Comparison of ENCODE assay signal across 8 mouse cellular contexts in genomic region chr10:14211926-14212325, GRCm38 (mm10).
A peak's percentile ranks its signal among the peaks of the same experiment; 100 is the strongest.
DNase-seq lines count a peak whose midpoint lies in the region; ATAC-seq lines count a peak whose summit lies in the region.
"Had no signal": no experiment of that assay in that cellular context is flagged by ENCODE, and none has a peak within 500 bp of the region (broad histone marks: within the 10 kb centered on the region; RNA-seq: fewer than 3 reads in every experiment).

No protein-coding gene starts in this region.

- H3K9me3 ChIP-seq in kidney, embryonic 16.5 days (ENCODE audit: low read length), result no peaks in the 10 kb centered on the region

- H3K4me3 ChIP-seq in kidney, embryonic 16.5 days (ENCODE audit: low read length), result no peak overlapping the region
- H3K4me3 ChIP-seq: myocyte had no signal

- no peak for ATAC-seq in kidney, embryonic 16.5 days (ENCODE audit: low FRiP score, low TSS enrichment)
- no peak for ATAC-seq in activated CD4-positive, CD25-positive, alpha-beta regulatory T cell, adult 4 months

- 45% methylated on average over 6 of the region's 6 CpGs for WGBS in kidney, embryonic 16.5 days

- no peaks in the 10 kb centered on the region for H3K27me3 ChIP-seq in kidney, embryonic 16.5 days (ENCODE audit: insufficient read depth, low read length)

- H3K4me1 ChIP-seq in kidney, embryonic 16.5 days (ENCODE audit: insufficient read depth, low read length), result peaks cover 8% of the 10 kb centered on the region; the same call in 1 of the 2 replicates

- H3K36me3 ChIP-seq in kidney, embryonic 16.5 days (ENCODE audit: insufficient read depth, low read length), result no peaks in the 10 kb centered on the region

- peak; percentile 53 for DNase-seq in kidney, postnatal 10 days
- DNase-seq in frontal cortex, adult 2 months (ENCODE audit: extremely low spot score in 1 of 2, low spot score in 1 of 2), result peak; percentile 88 to 93
- peak; percentile 65 for DNase-seq in heart, postnatal 4 days
- peak; percentile 24 for DNase-seq in naive thymus-derived CD4-positive, alpha-beta T cell, adult 2 months (ENCODE audit: low read depth)
- DNase-seq in embryo, embryonic 10 days (ENCODE audit: low spot score), result no peak

- H3K4me2 ChIP-seq in kidney, embryonic 16.5 days (replicated peaks; ENCODE audit: low read depth, low read length), result no peak overlapping the region

- no peak overlapping the region for H3K27ac ChIP-seq in kidney, embryonic 16.5 days (ENCODE audit: low read length)

- H3K9ac ChIP-seq in kidney, embryonic 16.5 days (replicated peaks; ENCODE audit: low read length), result no peak overlapping the region
